8 mouse cellular contexts compared by ENCODE assay signal in genomic region chr14:55643060-55643907, GRCm38 (mm10). TPM values are rescaled to one million over a fixed set of nuclear protein-coding genes. Genes with fewer than 3 reads are reported as not detected.
A peak's percentile ranks its signal among the peaks of the same experiment; 100 is the strongest.
DNase-seq lines count a peak whose midpoint lies in the region; ATAC-seq and TF ChIP-seq lines count a peak whose summit lies in the region.

Gene Tm9sf1 (minus strand): TSS chr14:55643806.

- peaks cover 37% of the 10 kb centered on the region for H3K36me3 ChIP-seq in embryonic facial prominence, embryonic 15.5 days
- H3K36me3 ChIP-seq in kidney, embryonic 15.5 days, result peaks cover 47% of the 10 kb centered on the region

- peaks cover 4% of the 10 kb centered on the region for H3K4me1 ChIP-seq in bone marrow, adult 2 months (ENCODE audit: control insufficient read depth, insufficient read depth, low read length)
- peaks cover 21% of the 10 kb centered on the region for H3K4me1 ChIP-seq in embryonic facial prominence, embryonic 15.5 days
- peaks cover 24% of the 10 kb centered on the region for H3K4me1 ChIP-seq in kidney, embryonic 15.5 days

- TF ChIP-seq CTCF in bone marrow, adult 2 months (IDR thresholded peaks at IDR 0.05; ENCODE audit: control insufficient read depth, insufficient read depth, low read length), result no peak; the same call in 1 of the 2 replicates

- peak within 1 kb of the TSS; percentile 97 for H3K4me3 ChIP-seq in bone marrow, adult 2 months (replicated peaks; ENCODE audit: control insufficient read depth, low read depth, low read length)
- peak within 1 kb of the TSS; percentile 92 for H3K4me3 ChIP-seq in embryonic facial prominence, embryonic 15.5 days (replicated peaks)
- H3K4me3 ChIP-seq in kidney, embryonic 15.5 days (replicated peaks), result peak within 1 kb of the TSS; percentile 71

- peak within 1 kb of the TSS; percentile 54 for H3K4me2 ChIP-seq in embryonic facial prominence, embryonic 15.5 days (replicated peaks)
- H3K4me2 ChIP-seq in kidney, embryonic 15.5 days, result peak within 1 kb of the TSS; percentile 63

- peak; percentile 66; the same call in 1 of the 2 replicates for TF ChIP-seq POLR2A in bone marrow, adult 2 months (IDR thresholded peaks at IDR 0.05; ENCODE audit: borderline replicate concordance, control insufficient read depth, low read depth, low read length)

- H3K27ac ChIP-seq in bone marrow, adult 2 months (ENCODE audit: control insufficient read depth, insufficient read depth, low read depth, low read length, poor library complexity), result peak within 1 kb of the TSS; percentile 89
- peak within 1 kb of the TSS; percentile 90 for H3K27ac ChIP-seq in embryonic facial prominence, embryonic 15.5 days (replicated peaks)
- peak within 1 kb of the TSS; percentile 93 for H3K27ac ChIP-seq in kidney, embryonic 15.5 days

- WGBS in bone marrow, adult 2 months, result under 1% methylated on average over 89 of the region's 89 CpGs
- WGBS in embryonic facial prominence, embryonic 15.5 days, result under 1% methylated on average over 88 of the region's 89 CpGs
- WGBS in kidney, embryonic 15.5 days, result under 1% methylated on average over 89 of the region's 89 CpGs

- H3K9me3 ChIP-seq in embryonic facial prominence, embryonic 15.5 days (replicated peaks), result no peaks in the 10 kb centered on the region
- H3K9me3 ChIP-seq in kidney, embryonic 15.5 days (replicated peaks), result no peaks in the 10 kb centered on the region

- no peaks in the 10 kb centered on the region for H3K27me3 ChIP-seq in embryonic facial prominence, embryonic 15.5 days
- H3K27me3 ChIP-seq in kidney, embryonic 15.5 days, result no peaks in the 10 kb centered on the region

- peak; percentile 87 for DNase-seq in 416B (ENCODE audit: low read depth)
- peak; percentile 91 to 93 for DNase-seq in heart, adult 9 months (ENCODE audit: low spot score in 2 of 2)
- DNase-seq in liver, result peak; percentile 85
- DNase-seq in spleen, postnatal 4 days (ENCODE audit: low spot score in 2 of 2), result peak; percentile 83 to 94

- ATAC-seq in embryonic facial prominence, embryonic 15.5 days (ENCODE audit: insufficient number of reproducible peaks, low FRiP score, low TSS enrichment, low read depth), result peak; percentile 88
- peak; percentile 90 for ATAC-seq in kidney, embryonic 15.5 days (replicated peaks; ENCODE audit: low FRiP score)
- ATAC-seq in monocyte, adult 5-6 weeks (replicated peaks; ENCODE audit: insufficient number of reproducible peaks, low FRiP score, low TSS enrichment, poor library complexity, severe bottlenecking), result peak; percentile 78

- peak within 1 kb of the TSS; percentile 91 for H3K9ac ChIP-seq in embryonic facial prominence, embryonic 15.5 days
- H3K9ac ChIP-seq in kidney, embryonic 15.5 days, result peak within 1 kb of the TSS; percentile 96

RNA-seq across cellular contexts. Expression of gene Tm9sf1, which starts in this region (rescaled TPM):
- polyA plus RNA-seq in bone marrow, adult 2 months (2011; ENCODE audit: insufficient read depth, insufficient read length, low replicate concordance, missing spikeins), result 37.9 and 46.7 TPM in 2 replicates
- 114 and 118 TPM in 2 replicates for polyA plus RNA-seq in embryonic facial prominence, embryonic 15.5 days (2015; fragmentation: Nextera tagmentation; extraction: Ambion mirVana)
- polyA plus RNA-seq in kidney, embryonic 15.5 days (2015; fragmentation: Nextera tagmentation; extraction: Ambion mirVana), result 113 and 123 TPM in 2 replicates
- total RNA-seq in monocyte, adult 5-6 weeks (2017), result 49.4 to 58.5 TPM (median 55.5 TPM) in 3 replicates

Comparison
In these comparisons a context has a peak if more than half of its experiments do, and no peak if none do; other contexts are left out.
1. Peak in every context shown above with its lines: DNase-seq, ATAC-seq, H3K4me3 ChIP-seq and H3K27ac ChIP-seq.